Mouse (Mus musculus): ENCODE results near the gene Tas2r106. TPM values are rescaled to one million over a fixed set of nuclear protein-coding genes. Genes with fewer than 3 reads are reported as not detected.

Tas2r106 gene
- polyA plus RNA-seq (2015; fragmentation: Nextera tagmentation; extraction: Ambion mirVana) = not detected in 2 replicates

- ATAC-seq = no peak
- Histone ChIP-seq H3K4me1 (replicated peaks) (no peaks in the 10 kb centered on the region), H3K4me2 (replicated peaks) (no peak within 1 kb of the TSS), H3K9ac (no peak within 1 kb of the TSS), H3K27me3 (replicated peaks) (no peaks in the 10 kb centered on the region), H3K36me3 (no peaks in the 10 kb centered on the region), H3K9me3 (no peaks in the 10 kb centered on the region), H3K27ac (no peak within 1 kb of the TSS), H3K4me3 (replicated peaks) (no peak within 1 kb of the TSS)
- WGBS = 74% methylated on average over 3 of the region's 3 CpGs
Measured at GRCm38 (mm10) chr6:131678786-131679185, at the start of gene Tas2r106. TSS of gene Tas2r106 (minus strand) at chr6:131678886.

GRCm38 (mm10) chr6:131712803-131713202, 34.1 kb upstream of the Tas2r106 start:
- H3K4me2 ChIP-seq (replicated peaks) = no peak overlapping the region
- no peaks in the 10 kb centered on the region for H3K27me3 ChIP-seq (replicated peaks)
- H3K27ac ChIP-seq = no peak overlapping the region
- no peaks in the 10 kb centered on the region for H3K4me1 ChIP-seq (replicated peaks)
- WGBS = 42% methylated on average over 7 of the region's 7 CpGs
- no peak overlapping the region for H3K4me3 ChIP-seq (replicated peaks)
- no peaks in the 10 kb centered on the region for H3K9me3 ChIP-seq
- H3K36me3 ChIP-seq = no peaks in the 10 kb centered on the region
- H3K9ac ChIP-seq = no peak overlapping the region
- no peak for ATAC-seq

DNA sequence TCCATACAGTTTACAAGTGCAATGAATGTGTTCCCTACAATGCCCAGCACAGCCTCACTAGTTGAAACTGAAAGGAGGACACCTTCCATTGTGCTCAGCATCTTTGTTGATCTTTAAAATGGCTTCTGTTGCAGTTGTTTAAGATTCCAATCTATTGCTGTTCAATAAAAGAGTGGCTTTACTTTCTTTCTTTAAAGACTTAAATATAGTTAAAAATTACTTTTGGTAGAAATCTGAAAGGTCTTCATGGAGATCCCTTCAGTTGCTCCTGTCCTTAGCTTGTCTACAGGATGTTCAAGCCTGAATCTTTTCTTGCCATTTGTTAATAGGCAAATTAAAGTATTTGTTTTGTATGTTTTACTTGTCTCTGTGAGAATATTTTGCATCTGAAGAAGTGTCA, 11.3 kb upstream of the Tas2r106 start, which contains the start of gene Tas2r114:
Tas2r114 (minus strand) TSS at position 101 of the 400 bp plus-strand sequence.
- no peak within 1 kb of the TSS for H3K4me3 ChIP-seq (replicated peaks)
- no peak within 1 kb of the TSS for H3K27ac ChIP-seq
- no peak within 1 kb of the TSS for H3K9ac ChIP-seq
- H3K36me3 ChIP-seq = no peaks in the 10 kb centered on the region
- H3K27me3 ChIP-seq (replicated peaks) = no peaks in the 10 kb centered on the region
- no peaks in the 10 kb centered on the region for H3K9me3 ChIP-seq
- H3K4me1 ChIP-seq (replicated peaks) = no peaks in the 10 kb centered on the region
- no peak within 1 kb of the TSS for H3K4me2 ChIP-seq (replicated peaks)
- no peak for ATAC-seq

DNA sequence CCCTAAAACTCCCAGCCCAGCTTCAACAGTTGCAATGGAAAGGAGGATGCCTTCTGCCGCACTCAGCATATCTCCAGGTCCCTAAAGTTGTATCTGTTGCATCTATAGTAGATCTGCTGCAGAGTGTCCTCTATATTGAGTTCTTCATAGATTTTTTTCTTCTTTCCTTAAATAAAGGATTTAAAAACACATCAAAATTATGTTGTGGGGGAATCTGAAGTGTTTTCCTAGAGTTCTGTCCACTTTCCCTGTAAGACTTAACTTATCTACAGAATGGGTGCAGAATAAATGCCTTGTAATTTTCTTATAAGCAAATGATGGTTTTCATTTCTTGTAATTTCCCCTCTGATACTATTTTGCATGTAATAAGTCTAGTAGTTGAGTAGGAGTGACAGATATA, 8.7 kb upstream of the Tas2r106 start, which contains the start of gene Tas2r105:
Tas2r105 (minus strand) TSS at position 101 of the 400 bp plus-strand sequence.
- Histone ChIP-seq H3K4me2 (replicated peaks) (no peak within 1 kb of the TSS), H3K27ac (no peak within 1 kb of the TSS), H3K4me3 (replicated peaks) (no peak within 1 kb of the TSS), H3K4me1 (replicated peaks) (no peaks in the 10 kb centered on the region), H3K36me3 (no peaks in the 10 kb centered on the region), H3K9me3 (no peaks in the 10 kb centered on the region), H3K27me3 (replicated peaks) (no peaks in the 10 kb centered on the region), H3K9ac (no peak within 1 kb of the TSS)
- ATAC-seq = no peak
- WGBS = 83% methylated on average over 1 of the region's 1 CpGs

GRCm38 (mm10) chr6:131685644-131686043, 7.0 kb upstream of the Tas2r106 start, which contains the start of gene Tas2r104:
TSS of gene Tas2r104 (minus strand) at chr6:131685744.
- Histone ChIP-seq H3K9ac (no peak within 1 kb of the TSS), H3K36me3 (no peaks in the 10 kb centered on the region), H3K4me3 (replicated peaks) (no peak within 1 kb of the TSS), H3K9me3 (no peaks in the 10 kb centered on the region), H3K4me2 (replicated peaks) (no peak within 1 kb of the TSS), H3K27me3 (replicated peaks) (no peaks in the 10 kb centered on the region), H3K27ac (no peak within 1 kb of the TSS), H3K4me1 (replicated peaks) (no peaks in the 10 kb centered on the region)
- ATAC-seq = no peak
- 87% methylated on average over 1 of the region's 1 CpGs for WGBS

- Histone ChIP-seq H3K4me2 (replicated peaks) (no peak within 1 kb of the TSS), H3K9me3 (no peaks in the 10 kb centered on the region), H3K4me1 (replicated peaks) (no peaks in the 10 kb centered on the region), H3K27ac (no peak within 1 kb of the TSS), H3K27me3 (replicated peaks) (no peaks in the 10 kb centered on the region), H3K36me3 (no peaks in the 10 kb centered on the region), H3K9ac (no peak within 1 kb of the TSS), H3K4me3 (replicated peaks) (no peak within 1 kb of the TSS)
- ATAC-seq = no peak
Measured at GRCm38 (mm10) chr6:131660049-131660448, 18.6 kb downstream of the Tas2r106 start, which contains the start of gene Tas2r107. TSS of gene Tas2r107 (minus strand) at chr6:131660149.

- no peak within 1 kb of the TSS for H3K4me3 ChIP-seq (replicated peaks)
- H3K36me3 ChIP-seq = no peaks in the 10 kb centered on the region
- H3K9ac ChIP-seq = no peak within 1 kb of the TSS
- no peaks in the 10 kb centered on the region for H3K4me1 ChIP-seq (replicated peaks)
- H3K27me3 ChIP-seq (replicated peaks) = no peaks in the 10 kb centered on the region
- no peak within 1 kb of the TSS for H3K27ac ChIP-seq
- WGBS = 75% methylated on average over 3 of the region's 3 CpGs
- H3K4me2 ChIP-seq (replicated peaks) = no peak within 1 kb of the TSS
- H3K9me3 ChIP-seq = no peaks in the 10 kb centered on the region
- ATAC-seq = no peak
Measured at GRCm38 (mm10) chr6:131630812-131631211, 47.9 kb downstream of the Tas2r106 start, which contains the start of gene Tas2r130. TSS of gene Tas2r130 (minus strand) at chr6:131630912.

Other genes with a start within 250 kb of the Tas2r106 start
- not detected in 2 replicates for gene 5430401F13Rik, start 192.5 kb downstream of the Tas2r106 start, polyA plus RNA-seq (2015; fragmentation: Nextera tagmentation; extraction: Ambion mirVana)
- not detected in 2 replicates for gene Gm6619, start 192.5 kb downstream of the Tas2r106 start, polyA plus RNA-seq (2015; fragmentation: Nextera tagmentation; extraction: Ambion mirVana)
- gene Tas2r130, start 48.0 kb downstream of the Tas2r106 start, polyA plus RNA-seq (2015; fragmentation: Nextera tagmentation; extraction: Ambion mirVana) = not detected in 2 replicates
- gene Tas2r107, start 18.7 kb downstream of the Tas2r106 start, polyA plus RNA-seq (2015; fragmentation: Nextera tagmentation; extraction: Ambion mirVana) = not detected in 2 replicates
- gene Tas2r104, start 6.9 kb upstream of the Tas2r106 start, polyA plus RNA-seq (2015; fragmentation: Nextera tagmentation; extraction: Ambion mirVana) = not detected in 2 replicates
- not detected in 2 replicates for gene Tas2r105, start 8.6 kb upstream of the Tas2r106 start, polyA plus RNA-seq (2015; fragmentation: Nextera tagmentation; extraction: Ambion mirVana)
- gene Tas2r114, start 11.2 kb upstream of the Tas2r106 start, polyA plus RNA-seq (2015; fragmentation: Nextera tagmentation; extraction: Ambion mirVana) = not detected in 2 replicates

Measured in intestine, embryonic 15.5 days (tissue).